ENCODE assay signal across 12 mouse cellular contexts in genomic region chr19:7197445-7197844, GRCm38 (mm10). TPM values are rescaled to one million over a fixed set of nuclear protein-coding genes. Genes with fewer than 3 reads are reported as not detected.
A peak's percentile ranks its signal among the peaks of the same experiment; 100 is the strongest.
DNase-seq lines count a peak whose midpoint lies in the region; ATAC-seq lines count a peak whose summit lies in the region.
"Had no signal": no experiment of that assay in that cellular context is flagged by ENCODE, and none has a peak within 500 bp of the region (broad histone marks: within the 10 kb centered on the region; RNA-seq: fewer than 3 reads in every experiment).

No protein-coding gene starts in this region.

- no peak overlapping the region for H3K4me2 ChIP-seq in hindbrain, embryonic 16.5 days (ENCODE audit: low read length)
- H3K4me2 ChIP-seq in embryonic facial prominence, embryonic 12.5 days (replicated peaks), result no peak overlapping the region
- H3K4me2 ChIP-seq in intestine, embryonic 15.5 days (replicated peaks), result no peak overlapping the region
- H3K4me2 ChIP-seq in midbrain, embryonic 15.5 days, result no peak overlapping the region

- H3K36me3 ChIP-seq in hindbrain, embryonic 10.5 days, result peaks cover 54% of the 10 kb centered on the region
- peaks cover 39% of the 10 kb centered on the region for H3K36me3 ChIP-seq in hindbrain, embryonic 16.5 days (ENCODE audit: control insufficient read depth, insufficient read depth, low read length)
- H3K36me3 ChIP-seq in embryonic facial prominence, embryonic 12.5 days, result peaks cover 52% of the 10 kb centered on the region
- H3K36me3 ChIP-seq in intestine, embryonic 15.5 days, result peaks cover 36% of the 10 kb centered on the region
- H3K36me3 ChIP-seq in midbrain, embryonic 15.5 days (replicated peaks), result peaks cover 35% of the 10 kb centered on the region

- H3K27ac ChIP-seq in hindbrain, embryonic 10.5 days, result 0 out of 2 replicates have a peak overlapping the region, but pooled peaks have one; percentile 47
- H3K27ac ChIP-seq in hindbrain, embryonic 16.5 days (ENCODE audit: low read depth, low read length), result no peak overlapping the region
- H3K27ac ChIP-seq in embryonic facial prominence, embryonic 12.5 days, result no peak overlapping the region
- H3K27ac ChIP-seq in intestine, embryonic 15.5 days, result no peak overlapping the region
- no peak overlapping the region for H3K27ac ChIP-seq in midbrain, embryonic 15.5 days

- no peak overlapping the region for H3K4me3 ChIP-seq in hindbrain, embryonic 10.5 days
- no peak overlapping the region for H3K4me3 ChIP-seq in hindbrain, embryonic 16.5 days (ENCODE audit: low read length)
- H3K4me3 ChIP-seq in embryonic facial prominence, embryonic 12.5 days, result no peak overlapping the region
- no peak overlapping the region for H3K4me3 ChIP-seq in intestine, embryonic 15.5 days (replicated peaks)
- H3K4me3 ChIP-seq in midbrain, embryonic 15.5 days, result no peak overlapping the region
- H3K4me3 ChIP-seq: megakaryocyte, embryonic 14.5 days had no signal

- no peak for DNase-seq in hindbrain, embryonic 10.5 days (ENCODE audit: low spot score)
- no peak for DNase-seq in cerebellum, adult 9-11 months
- DNase-seq: cerebellum, adult 11-12 months; spleen, adult 18-20 months; thymus, postnatal 25 days had no signal

- no peak overlapping the region for H3K9ac ChIP-seq in hindbrain, embryonic 16.5 days (ENCODE audit: low read depth, low read length)
- H3K9ac ChIP-seq in embryonic facial prominence, embryonic 12.5 days, result 0 out of 2 replicates have a peak overlapping the region, but pooled peaks have one; percentile 12
- H3K9ac ChIP-seq in intestine, embryonic 15.5 days, result no peak overlapping the region
- no peak overlapping the region for H3K9ac ChIP-seq in midbrain, embryonic 15.5 days

- no peak; the same call in 1 of the 2 replicates for ATAC-seq in hindbrain, embryonic 16.5 days
- ATAC-seq in embryonic facial prominence, embryonic 12.5 days (ENCODE audit: insufficient number of reproducible peaks, insufficient read depth, low FRiP score, low TSS enrichment), result no peak
- 0 out of 2 replicates have a peak, but pooled peaks have one; percentile 13 for ATAC-seq in intestine, embryonic 15.5 days
- peak; percentile 43; the same call in 1 of the 2 replicates for ATAC-seq in midbrain, embryonic 15.5 days (replicated peaks)
- ATAC-seq in granulocyte monocyte progenitor cell, adult 5-6 weeks (replicated peaks; ENCODE audit: poor library complexity, severe bottlenecking), result no peak
- ATAC-seq in inflammation-experienced regulatory T-cells, adult 6 months, result no peak

- H3K27me3 ChIP-seq in hindbrain, embryonic 10.5 days (ENCODE audit: insufficient read depth, poor library complexity, severe bottlenecking), result peaks cover 13% of the 10 kb centered on the region; the same call in 1 of the 2 replicates
- H3K27me3 ChIP-seq in hindbrain, embryonic 16.5 days (replicated peaks; ENCODE audit: control insufficient read depth, insufficient read depth, low read length), result no peaks in the 10 kb centered on the region
- H3K27me3 ChIP-seq in embryonic facial prominence, embryonic 12.5 days, result no peaks in the 10 kb centered on the region
- H3K27me3 ChIP-seq in intestine, embryonic 15.5 days (replicated peaks), result no peaks in the 10 kb centered on the region
- H3K27me3 ChIP-seq in midbrain, embryonic 15.5 days (replicated peaks), result peaks cover 13% of the 10 kb centered on the region; the same call in 1 of the 2 replicates

- no peaks in the 10 kb centered on the region for H3K9me3 ChIP-seq in hindbrain, embryonic 10.5 days
- H3K9me3 ChIP-seq in hindbrain, embryonic 16.5 days (ENCODE audit: control insufficient read depth, low read length), result no peaks in the 10 kb centered on the region
- no peaks in the 10 kb centered on the region for H3K9me3 ChIP-seq in embryonic facial prominence, embryonic 12.5 days
- H3K9me3 ChIP-seq in intestine, embryonic 15.5 days, result no peaks in the 10 kb centered on the region
- H3K9me3 ChIP-seq in midbrain, embryonic 15.5 days, result no peaks in the 10 kb centered on the region
- H3K9me3 ChIP-seq: megakaryocyte, embryonic 14.5 days had no signal

- WGBS in hindbrain, embryonic 10.5 days, result 84% methylated on average over 9 of the region's 9 CpGs
- 81% methylated on average over 9 of the region's 9 CpGs for WGBS in hindbrain, embryonic 16.5 days
- WGBS in embryonic facial prominence, embryonic 12.5 days, result 76% methylated on average over 9 of the region's 9 CpGs
- WGBS in intestine, embryonic 15.5 days, result 83% methylated on average over 9 of the region's 9 CpGs
- 85% methylated on average over 9 of the region's 9 CpGs for WGBS in midbrain, embryonic 15.5 days

- H3K4me1 ChIP-seq in hindbrain, embryonic 10.5 days (replicated peaks), result peaks cover 43% of the 10 kb centered on the region
- H3K4me1 ChIP-seq in hindbrain, embryonic 16.5 days (ENCODE audit: control insufficient read depth, insufficient read depth, low read depth, low read length), result peaks cover 4% of the 10 kb centered on the region; the same call in 1 of the 2 replicates
- peaks cover 25% of the 10 kb centered on the region for H3K4me1 ChIP-seq in embryonic facial prominence, embryonic 12.5 days
- peaks cover 23% of the 10 kb centered on the region for H3K4me1 ChIP-seq in intestine, embryonic 15.5 days (replicated peaks)
- H3K4me1 ChIP-seq in midbrain, embryonic 15.5 days, result peaks cover 14% of the 10 kb centered on the region

RNA-seq across cellular contexts. Expression of gene Otub1, which starts 8.7 kb away (rescaled TPM):
- 273 and 309 TPM in 2 replicates for polyA plus RNA-seq in hindbrain, embryonic 10.5 days (2016; fragmentation: Nextera tagmentation; extraction: Ambion mirVana)
- 246 and 249 TPM in 2 replicates for polyA plus RNA-seq in hindbrain, embryonic 16.5 days (2015; fragmentation: Nextera tagmentation; extraction: Ambion mirVana)
- polyA plus RNA-seq in embryonic facial prominence, embryonic 12.5 days (2016; fragmentation: Nextera tagmentation; extraction: Ambion mirVana), result 234 and 242 TPM in 2 replicates
- 166 and 172 TPM in 2 replicates for polyA plus RNA-seq in intestine, embryonic 15.5 days (2015; fragmentation: Nextera tagmentation; extraction: Ambion mirVana)
- 242 and 255 TPM in 2 replicates for polyA plus RNA-seq in midbrain, embryonic 15.5 days (2015; fragmentation: Nextera tagmentation; extraction: Ambion mirVana)
- total RNA-seq in granulocyte monocyte progenitor cell, adult 5-6 weeks (2014; fragmentation: Nextera tagmentation), result 61.0 and 61.2 TPM in 2 replicates
- total RNA-seq in granulocyte monocyte progenitor cell, adult 5-6 weeks (2017), result 63.0 and 69.0 TPM in 2 replicates
- polyA plus RNA-seq in inflammation-experienced regulatory T-cells, adult 6 months (2017; shearing (Covaris generic)), result 100 to 1,000 TPM; 164 to 183 (median 169) TPM

RNA-seq across cellular contexts. Expression of gene Cox8a, which starts 20.0 kb away (rescaled TPM):
- polyA plus RNA-seq in hindbrain, embryonic 10.5 days (2016; fragmentation: Nextera tagmentation; extraction: Ambion mirVana), result 914 and 944 TPM in 2 replicates
- polyA plus RNA-seq in hindbrain, embryonic 16.5 days (2015; fragmentation: Nextera tagmentation; extraction: Ambion mirVana), result 1,071 and 1,270 TPM in 2 replicates
- polyA plus RNA-seq in embryonic facial prominence, embryonic 12.5 days (2016; fragmentation: Nextera tagmentation; extraction: Ambion mirVana), result 824 and 858 TPM in 2 replicates
- 1,343 and 1,351 TPM in 2 replicates for polyA plus RNA-seq in intestine, embryonic 15.5 days (2015; fragmentation: Nextera tagmentation; extraction: Ambion mirVana)
- polyA plus RNA-seq in midbrain, embryonic 15.5 days (2015; fragmentation: Nextera tagmentation; extraction: Ambion mirVana), result 837 and 848 TPM in 2 replicates
- 854 and 878 TPM in 2 replicates for total RNA-seq in granulocyte monocyte progenitor cell, adult 5-6 weeks (2014; fragmentation: Nextera tagmentation)
- 563 and 615 TPM in 2 replicates for total RNA-seq in granulocyte monocyte progenitor cell, adult 5-6 weeks (2017)
- polyA plus RNA-seq in inflammation-experienced regulatory T-cells, adult 6 months (2017; shearing (Covaris generic)), result 100 to 1,000 TPM; 284 to 445 (median 299) TPM

RNA-seq across cellular contexts. Expression of gene Naa40, which starts 43.5 kb away (rescaled TPM):
- polyA plus RNA-seq in hindbrain, embryonic 10.5 days (2016; fragmentation: Nextera tagmentation; extraction: Ambion mirVana), result 89.8 and 96.5 TPM in 2 replicates
- 60.6 and 66.9 TPM in 2 replicates for polyA plus RNA-seq in hindbrain, embryonic 16.5 days (2015; fragmentation: Nextera tagmentation; extraction: Ambion mirVana)
- polyA plus RNA-seq in embryonic facial prominence, embryonic 12.5 days (2016; fragmentation: Nextera tagmentation; extraction: Ambion mirVana), result 71.8 and 72.2 TPM in 2 replicates
- polyA plus RNA-seq in intestine, embryonic 15.5 days (2015; fragmentation: Nextera tagmentation; extraction: Ambion mirVana), result 49.8 and 52.9 TPM in 2 replicates
- polyA plus RNA-seq in midbrain, embryonic 15.5 days (2015; fragmentation: Nextera tagmentation; extraction: Ambion mirVana), result 70.1 and 75.1 TPM in 2 replicates
- 67.4 and 72.3 TPM in 2 replicates for total RNA-seq in granulocyte monocyte progenitor cell, adult 5-6 weeks (2014; fragmentation: Nextera tagmentation)
- 42.9 and 49.3 TPM in 2 replicates for total RNA-seq in granulocyte monocyte progenitor cell, adult 5-6 weeks (2017)
- polyA plus RNA-seq in inflammation-experienced regulatory T-cells, adult 6 months (2017; shearing (Covaris generic)), result 10 to 100 TPM; 21.3 to 28.4 (median 27.4) TPM

Comparison
In these comparisons a context has a peak if more than half of its experiments do, and no peak if none do; other contexts are left out.
1. ATAC-seq: peak in intestine, embryonic 15.5 days (single experiment) and midbrain, embryonic 15.5 days (single experiment); none in hindbrain, embryonic 16.5 days (single experiment), embryonic facial prominence, embryonic 12.5 days (single experiment), granulocyte monocyte progenitor cell, adult 5-6 weeks (single experiment) and inflammation-experienced regulatory T-cells, adult 6 months (single experiment).